Mouse (Mus musculus): Measurements from ENCODE around the gene Gm13288.
"Not testable (repeated sequence)": the region's sequence is repeated elsewhere in the genome, so short reads cannot be mapped to it uniquely, and the experiment has no call there.

Gm13288 gene

DNA sequence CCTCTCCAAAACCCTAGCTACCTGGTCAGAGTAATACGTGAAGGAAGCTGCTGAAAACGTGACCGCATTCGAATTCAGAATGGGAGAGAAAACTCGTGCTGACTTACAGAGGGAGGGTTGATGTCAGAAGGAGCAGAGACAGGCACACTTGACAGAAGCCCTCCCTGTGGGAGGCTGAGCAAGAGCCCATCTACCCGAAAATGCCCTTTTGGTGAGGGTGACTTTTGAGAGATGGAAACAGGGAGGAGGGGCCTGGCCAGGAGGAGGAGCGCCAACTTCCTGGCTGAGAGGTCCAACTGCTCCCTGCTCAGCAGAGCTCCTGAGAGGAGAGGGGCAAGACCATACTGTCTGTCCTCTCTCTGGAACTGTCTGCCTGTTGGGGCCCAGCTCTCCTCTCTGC is 6.0 kb upstream of the Gm13288 start, which contains the start of gene Gm13285:
Gene Gm13285, plus strand, starts transcription at position 301 of the 400 bp plus-strand sequence.
- DNase-seq (ENCODE audit: low spot score in 2 of 2), result not testable (repeated sequence)

DNA sequence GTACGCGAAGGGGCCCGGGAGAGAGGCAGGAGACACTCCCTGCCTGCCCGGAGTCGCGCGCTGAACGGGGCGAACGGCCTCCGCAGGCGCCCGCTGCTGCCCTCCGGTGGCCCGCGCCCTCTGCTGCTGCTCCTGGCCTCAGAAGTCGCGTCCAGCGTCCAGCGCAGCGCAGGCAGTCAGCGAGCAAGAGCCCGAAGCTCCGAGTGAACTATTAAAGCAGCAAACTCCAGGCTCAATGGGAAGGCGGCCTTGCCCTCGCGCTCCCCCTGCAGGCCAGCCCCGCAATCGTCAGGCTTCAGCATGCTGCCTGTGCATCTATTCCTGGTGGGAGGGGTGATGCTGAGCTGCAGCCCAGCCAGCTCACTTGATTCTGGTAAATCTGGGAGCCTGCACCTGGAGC is 2.4 kb upstream of the Gm13288 start, which contains the start of gene Gm13287:
Gene Gm13287, plus strand, starts transcription at position 301 of the 400 bp plus-strand sequence.
- DNase-seq (ENCODE audit: low spot score in 2 of 2), result not testable (repeated sequence)

DNA sequence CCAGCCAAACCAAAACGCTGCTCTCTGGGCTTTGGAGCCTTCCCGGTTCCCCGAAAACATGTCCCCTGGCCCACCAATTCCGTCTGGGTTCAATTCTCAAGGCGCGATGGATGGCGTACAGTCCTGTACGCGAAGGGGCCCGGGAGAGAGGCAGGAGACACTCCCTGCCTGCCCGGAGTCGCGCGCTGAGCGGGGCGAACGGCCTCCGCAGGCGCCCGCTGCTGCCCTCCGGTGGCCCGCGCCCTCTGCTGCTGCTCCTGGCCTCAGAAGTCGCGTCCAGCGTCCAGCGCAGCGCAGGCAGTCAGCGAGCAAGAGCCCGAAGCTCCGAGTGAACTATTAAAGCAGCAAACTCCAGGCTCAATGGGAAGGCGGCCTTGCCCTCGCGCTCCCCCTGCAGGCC is 430 bp downstream of the Gm13288 start:
- not testable (repeated sequence) for DNase-seq (ENCODE audit: low spot score in 2 of 2)

DNA sequence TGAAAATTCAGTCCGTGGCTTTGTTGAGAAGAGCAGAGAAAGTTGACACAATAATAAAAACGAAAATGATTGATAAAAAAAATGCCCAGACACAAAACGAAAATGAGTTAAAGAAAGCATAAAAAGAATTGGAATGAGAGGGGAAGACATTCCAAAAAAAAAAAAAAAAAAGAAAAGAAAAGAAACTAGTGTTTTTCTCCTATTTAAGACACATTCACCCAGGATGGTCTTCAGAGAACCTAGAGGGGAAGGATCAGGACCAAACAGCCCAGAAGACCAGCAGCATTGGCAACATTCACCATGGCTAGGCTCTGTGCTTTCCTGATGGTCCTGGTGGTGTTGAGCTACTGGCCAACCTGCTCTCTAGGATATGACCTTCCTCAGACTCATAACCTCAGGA is 10.6 kb downstream of the Gm13288 start, which contains the start of gene Ifna7:
Gene Ifna7, plus strand, starts transcription at position 301 of the 400 bp plus-strand sequence.
- DNase-seq (ENCODE audit: low spot score in 2 of 2), result no peak

DNA sequence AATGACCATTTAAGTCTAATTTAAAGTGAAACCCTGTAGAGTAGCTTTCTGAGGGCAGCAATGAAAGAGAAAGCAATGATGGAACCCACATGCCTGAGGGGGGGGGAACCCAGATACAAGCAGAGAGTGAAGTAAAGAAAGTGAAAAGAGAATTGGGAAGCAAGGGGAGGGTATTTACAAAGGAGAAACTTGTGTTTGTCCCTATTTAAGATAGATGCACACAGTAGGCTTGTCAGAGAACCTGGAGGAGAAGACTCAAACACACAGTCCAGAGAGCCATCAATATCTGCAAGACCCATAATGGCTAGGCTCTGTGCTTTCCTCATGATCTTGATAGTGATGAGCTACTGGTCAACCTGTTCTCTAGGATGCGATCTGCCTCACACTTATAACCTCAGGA is 14.3 kb downstream of the Gm13288 start, which contains the start of gene Ifna11:
Gene Ifna11, plus strand, starts transcription at position 301 of the 400 bp plus-strand sequence.
- DNase-seq (ENCODE audit: low spot score in 2 of 2), result no peak

DNA sequence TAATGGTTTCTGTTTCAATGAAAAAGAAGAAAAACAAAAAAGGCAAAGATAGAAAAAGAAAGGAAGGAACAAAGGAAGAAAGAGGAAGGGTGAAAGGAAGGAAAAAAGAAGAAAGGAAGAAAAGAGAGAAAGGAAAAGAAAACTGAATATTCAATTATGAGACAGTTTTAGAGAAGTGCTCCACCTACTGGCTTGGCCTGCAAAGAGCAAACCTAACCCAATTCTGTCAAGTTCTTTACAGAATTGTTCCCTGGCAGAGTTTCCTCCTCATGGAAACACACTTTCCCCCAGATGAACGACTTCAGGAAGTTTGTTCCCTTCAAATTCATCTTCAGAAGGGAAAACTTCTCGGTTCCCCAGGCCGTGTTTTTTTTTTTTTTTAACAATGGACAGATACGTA is 17.7 kb downstream of the Gm13288 start:
- no peak for DNase-seq (ENCODE audit: low spot score in 2 of 2)

DNA sequence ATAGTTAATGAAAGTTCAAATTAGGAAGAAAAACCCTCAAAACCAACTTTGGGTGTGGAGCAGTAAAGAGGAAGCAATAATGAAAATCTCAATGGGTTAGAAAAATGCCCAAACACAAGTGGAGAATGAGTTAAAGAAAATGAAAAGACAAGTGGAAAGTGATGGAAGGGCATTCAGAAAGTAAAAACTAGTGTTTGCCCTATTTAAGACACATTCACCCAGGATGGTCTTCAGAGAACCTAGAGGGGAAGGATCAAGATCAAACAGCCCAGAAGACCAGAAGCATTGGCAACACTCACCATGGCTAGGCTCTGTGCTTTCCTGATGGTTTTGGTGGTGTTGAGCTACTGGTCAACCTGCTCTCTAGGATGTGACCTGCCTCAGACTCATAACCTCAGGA is 21.8 kb downstream of the Gm13288 start, which contains the start of gene Ifna6:
Gene Ifna6, plus strand, starts transcription at position 301 of the 400 bp plus-strand sequence.
- DNase-seq (ENCODE audit: low spot score in 2 of 2), result not testable (repeated sequence)

DNA sequence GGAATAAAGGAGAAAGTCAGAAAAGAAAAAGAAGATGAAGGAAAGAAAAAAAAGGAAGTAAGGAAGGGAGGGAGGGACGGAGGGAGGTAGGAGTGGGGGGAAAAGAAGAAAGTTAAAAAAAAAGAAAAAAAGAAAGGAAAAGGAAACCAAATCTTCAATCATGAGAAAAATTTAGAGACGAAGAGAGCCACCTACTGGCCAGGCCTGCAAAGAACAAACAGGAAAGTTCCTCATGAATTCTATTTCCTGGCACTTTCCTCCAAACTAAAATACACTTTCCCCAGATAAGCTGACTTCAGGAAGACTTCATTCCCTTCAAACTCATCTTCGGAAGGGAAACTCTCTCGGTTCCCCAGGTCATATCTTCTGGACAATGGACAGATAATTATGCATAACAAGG is 25.2 kb downstream of the Gm13288 start:
- DNase-seq (ENCODE audit: low spot score in 2 of 2), result peak in 1 of 2 experiments; percentile 14

DNA sequence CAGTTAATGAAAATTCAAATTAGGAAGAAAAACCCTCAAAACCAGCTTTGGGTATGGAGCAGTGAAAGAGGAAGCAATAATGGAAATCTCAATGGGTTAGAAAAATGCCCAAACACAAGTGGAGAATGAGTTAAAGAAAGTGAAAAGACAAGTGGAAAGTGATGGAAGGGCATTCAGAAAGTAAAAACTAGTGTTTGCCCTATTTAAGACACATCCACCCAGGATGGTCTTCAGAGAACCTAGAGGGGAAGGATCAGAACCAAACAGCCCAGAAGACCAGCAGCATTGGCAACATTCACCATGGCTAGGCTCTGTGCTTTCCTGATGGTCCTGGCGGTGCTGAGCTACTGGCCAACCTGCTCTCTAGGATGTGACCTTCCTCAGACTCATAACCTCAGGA is 29.9 kb downstream of the Gm13288 start, which contains the start of gene Ifna5:
Gene Ifna5, plus strand, starts transcription at position 301 of the 400 bp plus-strand sequence.
- not testable (repeated sequence) for DNase-seq (ENCODE audit: low spot score in 2 of 2)

DNA sequence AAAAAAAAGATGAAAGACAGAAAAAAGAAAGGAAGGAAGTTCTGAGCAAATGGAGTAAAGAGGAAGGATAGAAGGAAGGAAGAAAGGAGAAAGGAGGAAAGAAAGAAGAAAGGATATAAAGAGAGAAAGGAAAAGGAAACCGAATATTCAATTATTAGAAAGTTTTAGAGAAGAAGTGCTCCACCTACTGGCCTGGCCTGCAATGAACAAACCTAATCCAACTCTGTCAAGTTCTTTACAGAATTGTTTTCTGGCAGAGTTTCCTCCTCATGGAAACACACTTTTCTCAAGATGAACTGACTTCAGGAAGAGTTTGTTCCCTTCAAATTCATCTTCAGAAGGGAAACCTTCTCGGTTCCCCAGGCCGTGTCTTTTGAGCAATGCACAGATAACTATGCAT is 33.5 kb downstream of the Gm13288 start:
- no peak for DNase-seq (ENCODE audit: low spot score in 2 of 2)

DNA sequence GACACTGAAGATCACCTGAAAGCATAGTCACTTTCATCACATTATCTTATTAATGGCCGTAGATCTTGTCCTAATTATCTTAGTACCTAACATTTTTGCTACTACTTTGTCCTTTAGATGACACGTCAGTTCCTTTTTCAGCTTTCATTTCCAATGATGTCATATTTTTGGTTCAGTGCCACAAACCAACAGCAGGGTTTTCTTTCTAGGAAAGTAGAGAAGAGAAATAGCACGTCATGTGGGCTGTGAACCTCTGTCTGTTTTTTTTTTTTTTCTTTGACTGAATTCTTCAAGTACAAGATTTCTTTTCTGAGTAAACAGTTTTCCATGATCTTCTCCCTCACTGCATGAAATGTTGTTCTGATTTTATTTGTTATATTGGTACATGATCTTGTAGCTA is 34.7 kb downstream of the Gm13288 start:
- no peak for DNase-seq (ENCODE audit: low spot score in 2 of 2)

DNA sequence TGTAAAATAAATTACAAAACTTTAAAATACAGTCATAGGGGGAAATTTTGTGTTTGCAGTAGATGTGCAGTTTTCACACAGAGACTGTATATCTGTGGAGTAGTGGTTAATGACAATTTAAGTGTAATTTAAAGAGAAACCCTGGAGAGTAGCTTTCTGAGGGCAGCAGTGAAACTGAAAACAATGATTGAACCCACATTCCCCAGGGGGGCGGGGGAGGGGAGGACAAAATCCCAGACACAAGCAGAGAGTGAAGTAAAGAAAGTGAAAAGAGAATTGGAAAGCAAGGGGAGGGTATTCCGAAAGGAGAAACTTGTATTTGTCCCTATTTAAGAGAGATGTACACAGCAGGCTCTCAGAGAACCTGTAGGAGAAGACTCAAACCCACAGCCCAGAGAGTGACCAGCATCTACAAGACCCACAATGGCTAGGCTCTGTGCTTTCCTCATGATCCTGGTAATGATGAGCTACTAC is 36.1 kb downstream of the Gm13288 start, which contains the start of gene Ifna4:
Gene Ifna4, plus strand, starts transcription at position 424 of the 474 bp plus-strand sequence.
- no peak for DNase-seq (ENCODE audit: low spot score in 2 of 2)

DNA sequence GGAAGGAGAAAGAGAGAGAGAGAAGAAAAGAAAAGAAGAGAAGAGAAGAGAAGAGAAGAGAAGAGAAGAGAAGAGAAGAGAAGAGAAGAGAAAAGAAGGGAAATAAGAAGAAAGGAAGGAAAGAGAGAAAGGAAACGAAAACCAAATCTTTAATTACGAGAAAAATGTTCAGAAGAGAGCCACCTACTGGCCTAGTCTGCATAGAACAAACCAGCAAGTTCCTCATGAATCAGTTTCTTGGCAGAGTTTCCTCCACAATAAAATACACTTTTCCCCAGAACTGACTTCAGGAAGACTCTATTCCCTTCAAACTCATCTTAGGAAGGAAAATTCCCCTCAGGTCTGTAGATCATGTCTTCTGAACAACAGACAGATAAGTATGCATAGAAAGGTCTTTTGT is 40.0 kb downstream of the Gm13288 start:
- no peak for DNase-seq (ENCODE audit: low spot score in 2 of 2)

DNA sequence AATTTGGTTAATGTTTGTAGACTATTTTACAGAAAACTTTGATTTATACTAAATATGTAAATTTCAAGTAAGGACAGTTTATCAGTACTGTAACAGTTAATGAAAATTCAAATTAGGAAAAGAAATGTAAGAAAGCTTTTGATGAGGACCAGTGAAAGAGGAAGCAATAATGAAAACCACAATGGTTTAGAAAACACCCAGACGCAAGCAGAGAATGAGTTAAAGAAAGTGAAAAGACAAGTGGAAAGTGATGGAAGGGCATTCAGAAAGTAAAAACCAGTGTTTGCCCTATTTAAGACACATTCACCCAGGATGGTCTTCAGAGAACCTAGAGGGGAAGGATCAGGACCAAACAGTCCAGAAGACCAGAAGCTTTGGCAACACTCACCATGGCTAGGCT is 44.4 kb downstream of the Gm13288 start, which contains the start of gene Ifna1:
Gene Ifna1, plus strand, starts transcription at position 390 of the 400 bp plus-strand sequence.
- no peak for DNase-seq (ENCODE audit: low spot score in 2 of 2)

DNA sequence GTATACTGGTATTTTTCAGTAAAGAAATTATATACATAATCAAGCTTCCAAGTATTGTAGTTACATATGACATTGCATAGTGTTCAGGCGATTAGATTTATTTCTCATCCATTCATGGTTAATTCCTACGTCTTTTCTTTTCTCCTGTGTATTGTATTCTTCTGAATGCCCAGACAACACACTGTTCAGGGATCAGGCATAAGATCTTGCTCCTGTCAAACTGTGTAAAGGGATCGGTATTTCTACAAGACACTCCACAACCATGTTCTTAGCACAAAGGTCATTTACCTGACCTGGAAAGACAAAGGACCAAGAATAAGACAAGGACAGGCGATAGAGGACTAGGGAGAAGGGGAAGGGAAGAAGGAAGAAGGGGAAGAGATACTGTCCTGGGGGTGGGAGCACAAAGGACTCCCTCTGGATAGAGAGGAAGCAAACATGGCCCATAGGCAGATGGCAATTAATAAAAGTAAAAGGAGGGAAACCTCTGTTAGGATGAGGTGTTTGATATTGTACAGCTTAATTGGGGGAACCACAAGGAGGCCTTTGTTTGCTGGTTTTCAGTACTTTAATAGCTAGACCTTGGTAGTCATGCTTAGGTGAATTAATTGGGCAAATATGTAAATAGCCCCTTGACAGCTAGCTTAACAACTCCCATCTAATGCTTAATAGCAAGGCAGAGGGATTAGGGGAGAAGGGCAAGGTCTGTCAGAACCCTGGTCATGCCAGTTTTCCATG is 45.9 kb downstream of the Gm13288 start:
- no peak for DNase-seq (ENCODE audit: low spot score in 2 of 2)

Data from frontal cortex, postnatal 25 days (tissue).